Mouse (Mus musculus) E14TG2a.4 (cell line): ENCODE results near the gene Gch1.

Experiments used
- CTCF ChIP-seq: conservative IDR thresholded peaks from 2 replicates; pipeline ENCODE4 v1.5.1; 2014; ENCODE audit warnings: low read length
- NANOG ChIP-seq: IDR thresholded peaks from 2 replicates; pipeline ENCODE4 v1.6.1; 2014; ENCODE audit warnings: borderline replicate concordance, low read length, mixed read lengths
- POU5F1 ChIP-seq: IDR thresholded peaks from 2 replicates; pipeline ENCODE4 v1.6.1; 2014; ENCODE audit warnings: low read length, borderline replicate concordance

DNA sequence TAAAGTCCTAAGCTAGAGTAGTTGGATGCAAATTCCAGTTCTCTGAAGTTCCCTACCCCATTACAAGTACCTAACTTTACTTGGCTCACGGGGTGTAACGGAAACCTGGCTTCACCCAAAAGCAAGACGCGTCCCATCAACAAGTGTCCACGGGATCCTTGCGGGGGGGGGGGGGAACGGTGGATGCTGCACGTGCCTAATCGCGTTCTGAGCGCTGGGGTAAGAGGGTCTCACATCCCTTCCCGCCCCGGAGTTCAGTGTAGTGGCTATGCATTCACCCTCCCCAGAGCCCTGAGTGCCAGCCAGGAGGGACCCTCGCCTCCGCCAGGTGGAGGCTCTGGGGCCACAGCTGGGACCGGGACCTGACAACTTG, 752 bp downstream of the Gch1 start:
- TF ChIP-seq CTCF: no peak
- TF ChIP-seq NANOG: no peak
- no peak for TF ChIP-seq POU5F1
